Mouse (Mus musculus) liver, embryonic 14.5 days (tissue): ENCODE measurements around the gene Ust.

Source experiments
- CTCF ChIP-seq: IDR thresholded peaks from 2 replicates; pipeline ENCODE4 v1.5.1; 2016; ENCODE audit warnings: antibody characterized with exemption, low read depth, control low read depth
- EP300 ChIP-seq: IDR thresholded peaks from 2 replicates; pipeline ENCODE4 v1.6.1; 2016; ENCODE audit warnings: antibody characterized with exemption, low read depth

DNA sequence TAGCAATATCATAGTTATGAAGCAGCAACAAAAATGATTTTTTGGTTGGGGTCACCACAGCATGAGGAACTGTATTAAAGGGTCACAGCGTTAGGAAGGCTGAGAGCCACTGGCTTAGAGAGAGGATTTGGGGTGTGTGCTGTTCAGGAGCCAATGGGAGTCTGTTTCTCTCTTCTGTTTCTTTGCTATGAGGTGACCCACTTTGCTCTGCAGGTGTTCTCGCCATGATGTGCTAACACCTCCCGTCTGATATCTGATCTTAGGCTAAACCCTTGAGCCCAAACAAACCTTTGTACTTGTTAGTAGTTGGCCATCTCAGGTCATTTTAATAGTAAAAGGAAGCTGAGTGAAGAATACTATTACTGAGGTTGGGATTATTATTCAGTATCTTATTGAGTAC is 292.0 kb downstream of the Ust start:
- no peak for TF ChIP-seq CTCF
- TF ChIP-seq EP300, result no peak
